Mouse (Mus musculus): ENCODE measurements around the gene Pi4ka. TPM values are rescaled to one million over a fixed set of nuclear protein-coding genes. Genes with fewer than 3 reads are reported as not detected.
A peak's percentile ranks its signal among the peaks of the same experiment; 100 is the strongest.

Pi4ka gene
- total and polyA plus RNA-seq, 2 experiments from 2014 or later, result 47.7 to 154 TPM

GRCm38 (mm10) chr16:17303521-17304245 lies 102.4 kb downstream of the Pi4ka start:
- WGBS, result 81% methylated on average over 5 of the region's 5 CpGs
- H3K4me3 ChIP-seq (ENCODE audit: low read length), result no peak overlapping the region

DNA sequence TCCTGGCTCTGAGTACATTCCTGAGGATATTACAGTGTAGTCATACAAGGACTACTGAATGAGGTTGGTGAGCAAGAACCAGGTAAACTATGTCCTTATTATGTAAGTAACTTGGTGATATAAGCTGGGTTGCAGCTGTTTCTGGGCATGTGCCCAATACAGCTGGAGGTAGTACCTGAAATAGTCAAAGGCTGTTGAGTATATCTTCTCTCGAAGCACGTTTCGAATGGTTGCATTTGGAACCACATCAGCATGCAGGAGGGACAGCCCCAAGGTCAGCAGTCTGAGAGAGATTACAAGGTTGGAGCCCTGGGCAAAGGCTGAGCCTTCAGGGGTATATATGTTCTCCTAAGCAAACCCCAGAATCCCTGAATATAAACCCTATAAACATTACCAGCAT lies 105.3 kb downstream of the Pi4ka start:
- Histone ChIP-seq H3K9me3 (ENCODE audit: low read length) (no peaks in the 10 kb centered on the region), H3K9ac (replicated peaks; ENCODE audit: low read length) (no peak overlapping the region), H3K27me3 (ENCODE audit: insufficient read depth, low read length) (no peaks in the 10 kb centered on the region), H3K4me2 (ENCODE audit: low read depth, low read length) (no peak overlapping the region), H3K36me3 (ENCODE audit: insufficient read depth, low read length) (peaks cover 81% of the 10 kb centered on the region), H3K4me1 (ENCODE audit: insufficient read depth, low read length) (no peaks in the 10 kb centered on the region), H3K27ac (no peak overlapping the region), H3K4me3 (ENCODE audit: low read length) (no peak overlapping the region)
- ATAC-seq (no peak), DNase-seq (ENCODE audit: low spot score) (no peak)
- no peak for TF ChIP-seq CTCF (IDR thresholded peaks at IDR 0.05; ENCODE audit: low read depth)
- 89% methylated on average over 3 of the region's 3 CpGs for WGBS

More at GRCm38 (mm10) chr16:17303521-17304245, 102.4 kb downstream of the Pi4ka start:
- Histone ChIP-seq H3K4me1 (ENCODE audit: insufficient read depth, low read length) (no peaks in the 10 kb centered on the region), H3K9me3 (ENCODE audit: low read length) (no peaks in the 10 kb centered on the region), H3K36me3 (ENCODE audit: insufficient read depth, low read length) (peaks cover 78% of the 10 kb centered on the region), H3K27ac (no peak overlapping the region), H3K27me3 (ENCODE audit: insufficient read depth, low read length) (no peaks in the 10 kb centered on the region), H3K9ac (replicated peaks; ENCODE audit: low read length) (no peak overlapping the region), H3K4me2 (ENCODE audit: low read depth, low read length) (no peak overlapping the region)
- no peak for DNase-seq (ENCODE audit: low spot score)
- TF ChIP-seq CTCF (IDR thresholded peaks at IDR 0.05; ENCODE audit: low read depth), result no peak
- no peak for ATAC-seq

DNA sequence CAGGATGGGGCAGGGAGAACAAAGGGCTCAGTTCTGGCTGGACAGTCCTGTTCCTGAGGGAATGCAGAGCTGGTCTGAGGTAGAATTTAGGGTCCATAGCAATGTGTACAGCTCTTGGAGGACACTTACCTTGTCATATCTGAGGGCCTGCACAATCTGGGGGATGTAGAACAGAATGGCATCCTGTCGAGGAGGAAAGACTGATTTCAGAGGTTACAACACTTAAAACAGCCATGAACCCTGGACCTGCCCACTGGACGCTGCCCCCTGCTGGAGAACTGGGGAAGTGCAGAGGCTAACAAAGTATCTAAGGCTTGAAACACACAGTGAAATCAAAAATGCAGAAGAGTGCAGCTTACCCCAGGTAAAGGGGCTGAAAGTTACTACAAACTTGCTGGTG lies 113.4 kb downstream of the Pi4ka start:
- Histone ChIP-seq H3K36me3 (ENCODE audit: insufficient read depth, low read length) (peaks cover 57% of the 10 kb centered on the region), H3K4me1 (ENCODE audit: insufficient read depth, low read length) (no peaks in the 10 kb centered on the region), H3K9ac (replicated peaks; ENCODE audit: low read length) (no peak overlapping the region), H3K4me2 (ENCODE audit: low read depth, low read length) (no peak overlapping the region), H3K27me3 (ENCODE audit: insufficient read depth, low read length) (no peaks in the 10 kb centered on the region), H3K9me3 (ENCODE audit: low read length) (no peaks in the 10 kb centered on the region), H3K27ac (no peak overlapping the region), H3K4me3 (ENCODE audit: low read length) (no peak overlapping the region)
- TF ChIP-seq CTCF (IDR thresholded peaks at IDR 0.05; ENCODE audit: low read depth), result peak; percentile 95
- ATAC-seq (peak; percentile 38; the same call in 1 of the 2 replicates), DNase-seq (ENCODE audit: low spot score) (peak; percentile 74)
- 2% methylated on average over 2 of the region's 2 CpGs for whole genome bisulfite sequencing

DNA sequence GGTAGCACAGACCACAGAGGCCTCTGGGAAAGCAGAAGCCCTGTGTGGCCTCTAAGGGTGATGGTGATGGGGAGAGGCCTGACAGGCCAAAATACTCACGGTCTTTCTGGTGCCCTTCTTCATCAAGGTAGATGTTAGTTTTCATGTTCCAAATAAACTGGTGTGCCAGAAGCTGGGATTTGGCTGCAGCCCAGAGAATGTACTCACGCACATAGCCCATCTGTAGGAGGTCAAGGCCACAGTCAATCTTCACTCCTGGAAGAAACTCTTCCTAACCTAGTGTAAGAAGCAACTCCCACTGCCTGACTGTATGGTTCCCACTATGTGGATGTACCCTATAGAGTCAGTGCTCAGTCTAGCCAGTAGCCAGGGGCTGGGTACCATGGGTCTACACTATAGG lies 115.1 kb downstream of the Pi4ka start:
- Histone ChIP-seq H3K27ac (no peak overlapping the region), H3K36me3 (ENCODE audit: insufficient read depth, low read length) (peaks cover 59% of the 10 kb centered on the region), H3K27me3 (ENCODE audit: insufficient read depth, low read length) (no peaks in the 10 kb centered on the region), H3K4me2 (ENCODE audit: low read depth, low read length) (no peak overlapping the region), H3K9ac (replicated peaks; ENCODE audit: low read length) (no peak overlapping the region), H3K9me3 (ENCODE audit: low read length) (no peaks in the 10 kb centered on the region), H3K4me1 (ENCODE audit: insufficient read depth, low read length) (no peaks in the 10 kb centered on the region), H3K4me3 (ENCODE audit: low read length) (no peak overlapping the region)
- DNase-seq (ENCODE audit: low spot score) (no peak), ATAC-seq (no peak)
- TF ChIP-seq CTCF (IDR thresholded peaks at IDR 0.05; ENCODE audit: low read depth), result no peak
- WGBS, result 84% methylated on average over 2 of the region's 2 CpGs

DNA sequence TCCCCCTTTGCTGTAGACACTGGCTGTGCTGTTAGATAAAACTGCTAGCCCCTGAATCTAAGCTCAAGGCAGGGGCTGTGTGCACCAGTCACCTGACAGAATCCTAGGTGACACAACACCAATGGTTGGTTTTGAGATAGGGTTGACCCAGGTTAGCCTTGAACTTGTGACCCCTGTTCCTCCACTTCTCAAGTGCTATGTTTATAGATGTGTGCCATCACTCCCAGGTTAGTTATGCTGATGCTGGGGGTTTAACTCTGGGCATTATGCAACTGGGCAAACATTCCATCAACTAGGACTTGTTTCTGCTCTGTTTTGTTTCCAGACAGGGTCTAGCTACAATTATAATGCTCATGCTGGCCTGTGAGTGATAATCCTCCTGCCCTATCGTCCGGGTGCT lies 119.0 kb downstream of the Pi4ka start:
- H3K9me3 ChIP-seq (ENCODE audit: low read length), result no peaks in the 10 kb centered on the region
- H3K27ac ChIP-seq, result no peak overlapping the region
- 83% methylated on average over 2 of the region's 2 CpGs for WGBS
- DNase-seq (ENCODE audit: low spot score) (no peak), ATAC-seq (no peak)
- H3K4me1 ChIP-seq (ENCODE audit: insufficient read depth, low read length), result no peaks in the 10 kb centered on the region
- no peak overlapping the region for H3K9ac ChIP-seq (replicated peaks; ENCODE audit: low read length)
- no peaks in the 10 kb centered on the region for H3K27me3 ChIP-seq (ENCODE audit: insufficient read depth, low read length)
- no peak overlapping the region for H3K4me2 ChIP-seq (ENCODE audit: low read depth, low read length)
- H3K4me3 ChIP-seq (ENCODE audit: low read length), result no peak overlapping the region
- H3K36me3 ChIP-seq (ENCODE audit: insufficient read depth, low read length), result peaks cover 68% of the 10 kb centered on the region
- no peak for TF ChIP-seq CTCF (IDR thresholded peaks at IDR 0.05; ENCODE audit: low read depth)

GRCm38 (mm10) chr16:17283151-17283550 lies 123.0 kb downstream of the Pi4ka start:
- Histone ChIP-seq H3K27ac (no peak overlapping the region), H3K36me3 (ENCODE audit: insufficient read depth, low read length) (peaks cover 69% of the 10 kb centered on the region), H3K9ac (replicated peaks; ENCODE audit: low read length) (no peak overlapping the region), H3K4me2 (ENCODE audit: low read depth, low read length) (no peak overlapping the region), H3K27me3 (ENCODE audit: insufficient read depth, low read length) (no peaks in the 10 kb centered on the region), H3K9me3 (ENCODE audit: low read length) (no peaks in the 10 kb centered on the region), H3K4me1 (ENCODE audit: insufficient read depth, low read length) (no peaks in the 10 kb centered on the region), H3K4me3 (ENCODE audit: low read length) (no peak overlapping the region)
- ATAC-seq, result no peak
- DNase-seq (ENCODE audit: low spot score), result no peak
- no peak for TF ChIP-seq CTCF (IDR thresholded peaks at IDR 0.05; ENCODE audit: low read depth)
- WGBS, result 74% methylated on average over 6 of the region's 6 CpGs

- H3K27ac ChIP-seq, result no peak overlapping the region
- DNase-seq (ENCODE audit: low spot score), result no peak
- no peak for ATAC-seq
- peaks cover 6% of the 10 kb centered on the region; the same call in 1 of the 2 replicates for H3K27me3 ChIP-seq (ENCODE audit: insufficient read depth, low read length)
- 88% methylated on average over 11 of the region's 11 CpGs for WGBS
- no peak for TF ChIP-seq CTCF (IDR thresholded peaks at IDR 0.05; ENCODE audit: low read depth)
- no peak overlapping the region for H3K4me2 ChIP-seq (ENCODE audit: low read depth, low read length)
- no peak overlapping the region for H3K9ac ChIP-seq (replicated peaks; ENCODE audit: low read length)
- H3K36me3 ChIP-seq (ENCODE audit: insufficient read depth, low read length), result peaks cover 48% of the 10 kb centered on the region
- H3K4me1 ChIP-seq (ENCODE audit: insufficient read depth, low read length), result no peaks in the 10 kb centered on the region; the same call in 1 of the 2 replicates
- no peaks in the 10 kb centered on the region for H3K9me3 ChIP-seq (ENCODE audit: low read length)
- no peak overlapping the region for H3K4me3 ChIP-seq (ENCODE audit: low read length)
Observed at GRCm38 (mm10) chr16:17280471-17280870, 125.6 kb downstream of the Pi4ka start.
